In genomic region chr17:47744746-47745368, GRCm38 (mm10) we compare ENCODE assay signal across 15 mouse cellular contexts. TPM values are rescaled to one million over a fixed set of nuclear protein-coding genes. Genes with fewer than 3 reads are reported as not detected.
A peak's percentile ranks its signal among the peaks of the same experiment; 100 is the strongest.
DNase-seq lines count a peak whose midpoint lies in the region; ATAC-seq and TF ChIP-seq lines count a peak whose summit lies in the region.
"Had no signal": no experiment of that assay in that cellular context is flagged by ENCODE, and none has a peak within 500 bp of the region (broad histone marks: within the 10 kb centered on the region; RNA-seq: fewer than 3 reads in every experiment).

No protein-coding gene starts in this region.

- TF ChIP-seq EP300 in liver, embryonic 14.5 days (IDR thresholded peaks at IDR 0.05; ENCODE audit: low read depth): no peak

- H3K4me3 ChIP-seq in layer of hippocampus, adult 2 months: no peak overlapping the region
- no peak overlapping the region for H3K4me3 ChIP-seq in liver, embryonic 14.5 days (ENCODE audit: insufficient read depth in 1 of 2, low read depth in 2 of 2, low read length in 2 of 2)
- H3K4me3 ChIP-seq: forebrain, embryonic 13.5 days; liver, embryonic 13.5 days; myocyte had no signal

- no peak overlapping the region for H3K27ac ChIP-seq in layer of hippocampus, adult 2 months
- H3K27ac ChIP-seq in liver, embryonic 14.5 days: no peak overlapping the region
- H3K27ac ChIP-seq: forebrain, embryonic 13.5 days; liver, embryonic 13.5 days had no signal

- H3K36me3 ChIP-seq in liver, embryonic 14.5 days (replicated peaks; ENCODE audit: control insufficient read depth, insufficient read depth, low read depth): no peaks in the 10 kb centered on the region
- H3K36me3 ChIP-seq: liver, embryonic 13.5 days had no signal

- no peak overlapping the region for H3K9ac ChIP-seq in liver, embryonic 14.5 days (replicated peaks)
- H3K9ac ChIP-seq: forebrain, embryonic 13.5 days; liver, embryonic 13.5 days had no signal

- no peaks in the 10 kb centered on the region for H3K27me3 ChIP-seq in liver, embryonic 14.5 days (ENCODE audit: control insufficient read depth, insufficient read depth, low read length)
- H3K27me3 ChIP-seq: liver, embryonic 13.5 days had no signal

- H3K4me2 ChIP-seq in liver, embryonic 14.5 days (ENCODE audit: low read depth): no peak overlapping the region
- H3K4me2 ChIP-seq: forebrain, embryonic 13.5 days; heart, embryonic 11.5 days; liver, embryonic 13.5 days had no signal

- TF ChIP-seq CTCF in layer of hippocampus, adult 2 months (conservative IDR thresholded peaks at IDR 0.05): peak; percentile 69
- peak; percentile 64 for TF ChIP-seq CTCF in liver, embryonic 14.5 days (IDR thresholded peaks at IDR 0.05; ENCODE audit: low read depth)

- 80% methylated on average over 10 of the region's 10 CpGs for WGBS in liver, embryonic 14.5 days (ENCODE audit: insufficient replicate concordance)

- DNase-seq in CD4-positive, CD25-positive, alpha-beta regulatory T cell, adult 2 months (ENCODE audit: low read depth, low spot score): peak; percentile 63
- no peak for DNase-seq in layer of hippocampus, adult 2 months (ENCODE audit: low spot score in 2 of 2)
- DNase-seq in layer of hippocampus, adult 18-20 months (ENCODE audit: low spot score in 2 of 2): no peak
- peak; percentile 37 for DNase-seq in CD4-positive helper T cell, adult 2 months (ENCODE audit: low read depth, low spot score)
- DNase-seq in liver, embryonic 14.5 days (ENCODE audit: low read depth in 3 of 3, low spot score in 3 of 3): no peak
- no peak for DNase-seq in left cerebral cortex, adult 11 months (ENCODE audit: low spot score)
- DNase-seq in gastrocnemius, postnatal 4 days (ENCODE audit: low spot score in 2 of 2): no peak
- DNase-seq: adrenal gland, postnatal 25 days; kidney, adult 11 months; liver, embryonic 13.5 days; right cerebral cortex, postnatal 25 days had no signal

- ATAC-seq in CD4-positive, CD25-positive, alpha-beta regulatory T cell, adult 4 months: no peak
- ATAC-seq in liver, embryonic 14.5 days (ENCODE audit: insufficient read depth): no peak
- ATAC-seq: forebrain, embryonic 13.5 days had no signal

- H3K4me1 ChIP-seq in liver, embryonic 14.5 days (replicated peaks; ENCODE audit: control insufficient read depth in 2 of 2, insufficient read depth in 2 of 2, low read length in 1 of 2): peaks cover 13 to 19% of the 10 kb centered on the region in 2 experiments
- H3K4me1 ChIP-seq: forebrain, embryonic 13.5 days had no signal

- H3K9me3 ChIP-seq in liver, embryonic 14.5 days (ENCODE audit: control insufficient read depth, low read length): no peaks in the 10 kb centered on the region
- H3K9me3 ChIP-seq: liver, embryonic 13.5 days had no signal

RNA-seq across cellular contexts. Expression of gene Tfeb, which starts 8.0 kb away (rescaled TPM):
- polyA plus RNA-seq in CD4-positive, CD25-positive, alpha-beta regulatory T cell, adult 4 months (2017; shearing (Covaris generic)): 1 to 10 TPM; 5.2 to 5.7 TPM
- total RNA-seq in layer of hippocampus, adult 2 months (2021): 10 to 100 TPM; 12.0 to 13.1 TPM
- total RNA-seq in layer of hippocampus, adult 18-20 months (2021): 10 to 100 TPM; 11.2 to 11.9 TPM
- 2.4 and 2.9 TPM in 2 replicates for polyA plus RNA-seq in liver, embryonic 14.5 days (2012; rRNA removed)
- polyA plus RNA-seq in liver, embryonic 14.5 days (2014; fragmentation: Nextera tagmentation; extraction: Ambion mirVana): 3.2 and 3.7 TPM in 2 replicates
- 10 to 100 TPM; 62.2 to 72.7 TPM for total RNA-seq in gastrocnemius, postnatal 4 days (2021)

RNA-seq across cellular contexts. Expression of gene Pgc, which starts 18.2 kb away (rescaled TPM):
- not detected for polyA plus RNA-seq in CD4-positive, CD25-positive, alpha-beta regulatory T cell, adult 4 months (2017; shearing (Covaris generic))
- not detected for total RNA-seq in layer of hippocampus, adult 2 months (2021)
- not detected for total RNA-seq in layer of hippocampus, adult 18-20 months (2021)
- polyA plus RNA-seq in liver, embryonic 14.5 days (2012; rRNA removed): not detected in 2 replicates
- polyA plus RNA-seq in liver, embryonic 14.5 days (2014; fragmentation: Nextera tagmentation; extraction: Ambion mirVana): not detected in 2 replicates
- not detected for total RNA-seq in gastrocnemius, postnatal 4 days (2021)
- total RNA-seq: adrenal gland, postnatal 25 days had no signal
- polyA plus RNA-seq: forebrain, embryonic 13.5 days; heart, embryonic 11.5 days; liver, embryonic 13.5 days; myocyte had no signal

RNA-seq across cellular contexts. Expression of gene Prickle4, which starts 50.3 kb away (rescaled TPM):
- not detected for polyA plus RNA-seq in CD4-positive, CD25-positive, alpha-beta regulatory T cell, adult 4 months (2017; shearing (Covaris generic))
- total RNA-seq in layer of hippocampus, adult 2 months (2021): 1 to 10 TPM; 2.5 to 2.8 TPM
- 1 to 10 TPM; 2.3 to 3.4 TPM for total RNA-seq in layer of hippocampus, adult 18-20 months (2021)
- 0.11 TPM in 1 of 2 replicates, not detected in the other for polyA plus RNA-seq in liver, embryonic 14.5 days (2012; rRNA removed)
- polyA plus RNA-seq in liver, embryonic 14.5 days (2014; fragmentation: Nextera tagmentation; extraction: Ambion mirVana): 0.23 TPM in 1 of 2 replicates, not detected in the other
- total RNA-seq in gastrocnemius, postnatal 4 days (2021): 1 to 10 TPM; 1.6 to 3.9 TPM
- polyA plus RNA-seq: forebrain, embryonic 13.5 days; liver, embryonic 13.5 days had no signal

RNA-seq across cellular contexts. Expression of gene Gm21981, which starts 50.6 kb away (rescaled TPM):
- polyA plus RNA-seq in CD4-positive, CD25-positive, alpha-beta regulatory T cell, adult 4 months (2017; shearing (Covaris generic)): not detected
- 1 to 10 TPM; 4.1 to 4.4 TPM for total RNA-seq in layer of hippocampus, adult 2 months (2021)
- total RNA-seq in layer of hippocampus, adult 18-20 months (2021): 1 to 10 TPM; 4.3 to 4.7 TPM
- polyA plus RNA-seq in liver, embryonic 14.5 days (2012; rRNA removed): 0.18 and 0.32 TPM in 2 replicates
- 0.30 TPM in 1 of 2 replicates, not detected in the other for polyA plus RNA-seq in liver, embryonic 14.5 days (2014; fragmentation: Nextera tagmentation; extraction: Ambion mirVana)
- total RNA-seq in gastrocnemius, postnatal 4 days (2021): 1 to 10 TPM in 1 of 2 experiments, under 1 TPM in 1; 0.42 to 1.1 TPM

RNA-seq across cellular contexts. Expression of gene Frs3, which starts 56.0 kb away (rescaled TPM):
- under 1 TPM; 0.16 to 0.49 TPM for polyA plus RNA-seq in CD4-positive, CD25-positive, alpha-beta regulatory T cell, adult 4 months (2017; shearing (Covaris generic))
- total RNA-seq in layer of hippocampus, adult 2 months (2021): 10 to 100 TPM; 23.8 to 29.0 TPM
- total RNA-seq in layer of hippocampus, adult 18-20 months (2021): 10 to 100 TPM; 26.0 to 29.8 TPM
- 3.0 and 3.7 TPM in 2 replicates for polyA plus RNA-seq in liver, embryonic 14.5 days (2012; rRNA removed)
- 0.67 and 0.91 TPM in 2 replicates for polyA plus RNA-seq in liver, embryonic 14.5 days (2014; fragmentation: Nextera tagmentation; extraction: Ambion mirVana)
- total RNA-seq in gastrocnemius, postnatal 4 days (2021): 1 to 10 TPM; 7.0 to 7.4 TPM

Comparison
In these comparisons a context has a peak if more than half of its experiments do, and no peak if none do; other contexts are left out.
1. DNase-seq: peak in CD4-positive, CD25-positive, alpha-beta regulatory T cell, adult 2 months (single experiment) and CD4-positive helper T cell, adult 2 months (single experiment); none in layer of hippocampus, adult 2 months (0 of 2), layer of hippocampus, adult 18-20 months (0 of 2), liver, embryonic 14.5 days (0 of 3), left cerebral cortex, adult 11 months (single experiment) and gastrocnemius, postnatal 4 days (0 of 2).
2. RNA of gene Tfeb, which starts 8.0 kb away (total RNA-seq): 62.2 to 72.7 TPM in gastrocnemius, postnatal 4 days; 12.0 to 13.1 TPM in layer of hippocampus, adult 2 months and 11.2 to 11.9 TPM in layer of hippocampus, adult 18-20 months; every median in the first group is over 4 times any median in the second.